Mouse (Mus musculus) lung, adult 2 months (tissue): ENCODE results near the gene Stk11.

Experiments
- CTCF ChIP-seq: fragments of 200-500 bp; IDR thresholded peaks from 2 replicates; pipeline ENCODE4 v1.5.1; 2011; ENCODE audit warnings: mild to moderate bottlenecking, low read length, control low read depth; ENCODE audit not compliant: insufficient read depth
- POLR2A ChIP-seq: fragments of 200-500 bp; IDR thresholded peaks from 2 replicates; pipeline ENCODE4 v1.6.1; 2011; ENCODE audit warnings: low read depth, mild to moderate bottlenecking, control low read depth, low read length, borderline replicate concordance; ENCODE audit errors: extremely low read depth

GRCm38 (mm10) chr10:80151211-80152034, 35.8 kb downstream of the Stk11 start:
- TF ChIP-seq CTCF: no peak
- peak; percentile 89; the same call in 1 of the 2 replicates for TF ChIP-seq POLR2A
